In the genomic region with DNA sequence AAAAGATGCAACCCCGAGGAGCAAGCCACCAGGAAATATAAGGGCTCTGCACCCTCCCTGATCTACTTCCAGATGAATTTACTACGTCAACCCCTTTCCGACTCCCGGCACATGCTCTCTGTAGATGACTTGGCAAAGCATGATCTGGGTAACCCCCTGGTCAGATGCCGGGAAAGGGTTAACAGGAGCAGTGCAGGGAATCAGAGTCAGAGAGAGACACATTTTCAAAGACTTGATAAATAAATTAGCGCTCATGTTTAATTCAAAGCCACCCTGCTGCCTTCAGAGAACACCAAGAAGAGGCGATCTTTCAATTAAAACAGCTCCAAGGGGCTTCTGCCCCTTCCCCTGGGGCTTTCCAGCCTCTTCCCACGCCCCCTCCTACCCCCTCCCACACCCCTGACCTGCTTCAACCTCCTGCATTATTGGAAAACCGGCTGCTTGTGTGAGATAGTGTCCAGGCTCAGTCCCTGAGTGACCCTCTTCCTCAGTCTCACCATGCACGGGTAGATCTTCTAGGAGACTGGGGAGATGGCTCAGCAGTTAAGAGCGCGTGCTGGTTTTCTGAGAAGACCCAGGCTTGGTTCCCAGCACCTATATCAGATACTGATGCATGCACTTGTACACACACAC, we compare ENCODE assay signal across 19 mouse cellular contexts. TPM values are rescaled to one million over a fixed set of nuclear protein-coding genes. Genes with fewer than 3 reads are reported as not detected.
A peak's percentile ranks its signal among the peaks of the same experiment; 100 is the strongest.
DNase-seq lines count a peak whose midpoint lies in the region; ATAC-seq lines count a peak whose summit lies in the region.
"Had no signal": no experiment of that assay in that cellular context is flagged by ENCODE, and none has a peak within 500 bp of the region (broad histone marks: within the 10 kb centered on the region; RNA-seq: fewer than 3 reads in every experiment).

No protein-coding gene starts in this region.

- H3K9ac ChIP-seq in forebrain, embryonic 12.5 days, result no peak overlapping the region
- H3K9ac ChIP-seq in hindbrain, embryonic 11.5 days (ENCODE audit: low read depth, low read length), result no peak overlapping the region
- H3K9ac ChIP-seq in midbrain, embryonic 12.5 days (replicated peaks), result no peak overlapping the region
- H3K9ac ChIP-seq in neural tube, embryonic 14.5 days (replicated peaks; ENCODE audit: low read depth, low read length), result no peak overlapping the region
- H3K9ac ChIP-seq: liver, embryonic 12.5 days; lung, embryonic 15.5 days had no signal

- H3K9me3 ChIP-seq in forebrain, embryonic 12.5 days, result peaks cover 10% of the 10 kb centered on the region; the same call in 1 of the 2 replicates
- no peaks in the 10 kb centered on the region for H3K9me3 ChIP-seq in hindbrain, embryonic 11.5 days (ENCODE audit: control insufficient read depth, low read length)
- peaks cover 5% of the 10 kb centered on the region; the same call in 1 of the 2 replicates for H3K9me3 ChIP-seq in midbrain, embryonic 12.5 days
- no peaks in the 10 kb centered on the region for H3K9me3 ChIP-seq in neural tube, embryonic 14.5 days (ENCODE audit: control insufficient read depth, low read length)
- H3K9me3 ChIP-seq: lung, embryonic 15.5 days had no signal

- H3K4me3 ChIP-seq in forebrain, embryonic 12.5 days (replicated peaks), result no peak overlapping the region
- H3K4me3 ChIP-seq in hindbrain, embryonic 11.5 days (ENCODE audit: low read depth, low read length), result no peak overlapping the region
- no peak overlapping the region for H3K4me3 ChIP-seq in midbrain, embryonic 12.5 days
- no peak overlapping the region for H3K4me3 ChIP-seq in neural tube, embryonic 14.5 days (ENCODE audit: low read depth, low read length)
- H3K4me3 ChIP-seq: liver, embryonic 12.5 days; lung, embryonic 15.5 days had no signal

- H3K4me2 ChIP-seq in forebrain, embryonic 12.5 days, result peak overlapping the region; percentile 20
- H3K4me2 ChIP-seq in hindbrain, embryonic 11.5 days (replicated peaks; ENCODE audit: low read depth, low read length), result no peak overlapping the region
- H3K4me2 ChIP-seq in midbrain, embryonic 12.5 days (replicated peaks), result peak overlapping the region; percentile 22; the same call in 1 of the 2 replicates
- no peak overlapping the region for H3K4me2 ChIP-seq in neural tube, embryonic 14.5 days (ENCODE audit: low read depth, low read length)
- H3K4me2 ChIP-seq: heart, embryonic 11.5 days; liver, embryonic 12.5 days; lung, embryonic 15.5 days had no signal

- WGBS in forebrain, embryonic 12.5 days, result 27% methylated on average over 11 of the region's 12 CpGs
- WGBS in hindbrain, embryonic 11.5 days, result 24% methylated on average over 12 of the region's 12 CpGs
- 22% methylated on average over 12 of the region's 12 CpGs for WGBS in midbrain, embryonic 12.5 days
- WGBS in neural tube, embryonic 14.5 days, result 23% methylated on average over 12 of the region's 12 CpGs

- H3K27ac ChIP-seq in forebrain, embryonic 12.5 days, result peak overlapping the region; percentile 51
- H3K27ac ChIP-seq in hindbrain, embryonic 11.5 days (ENCODE audit: low read depth, low read length), result peak overlapping the region; percentile 60; the same call in 1 of the 2 replicates
- H3K27ac ChIP-seq in midbrain, embryonic 12.5 days (replicated peaks), result peak overlapping the region; percentile 66
- 0 out of 2 replicates have a peak overlapping the region, but pooled peaks have one; percentile 10 for H3K27ac ChIP-seq in neural tube, embryonic 14.5 days (ENCODE audit: low read depth, low read length)
- H3K27ac ChIP-seq: liver, embryonic 12.5 days; lung, embryonic 15.5 days had no signal

- H3K4me1 ChIP-seq in forebrain, embryonic 12.5 days, result peaks cover 9% of the 10 kb centered on the region
- H3K4me1 ChIP-seq in hindbrain, embryonic 11.5 days (replicated peaks; ENCODE audit: control insufficient read depth, insufficient read depth, low read length), result no peaks in the 10 kb centered on the region
- H3K4me1 ChIP-seq in midbrain, embryonic 12.5 days, result peaks cover 10% of the 10 kb centered on the region
- peaks cover 5% of the 10 kb centered on the region; the same call in 1 of the 2 replicates for H3K4me1 ChIP-seq in neural tube, embryonic 14.5 days (ENCODE audit: control insufficient read depth, insufficient read depth, low read length)
- H3K4me1 ChIP-seq: liver, embryonic 12.5 days; lung, embryonic 15.5 days had no signal

- ATAC-seq in forebrain, embryonic 12.5 days (ENCODE audit: low FRiP score), result peak; percentile 44
- peak; percentile 82 for ATAC-seq in hindbrain, embryonic 11.5 days (ENCODE audit: low FRiP score)
- peak; percentile 75 for ATAC-seq in midbrain, embryonic 12.5 days (ENCODE audit: low FRiP score, low read depth)
- no peak for ATAC-seq in neural tube, embryonic 14.5 days (ENCODE audit: low read depth)
- no peak for ATAC-seq in frontal cortex, adult (ENCODE audit: low TSS enrichment)
- ATAC-seq: liver, embryonic 12.5 days had no signal

- no peaks in the 10 kb centered on the region for H3K36me3 ChIP-seq in forebrain, embryonic 12.5 days (replicated peaks)
- no peaks in the 10 kb centered on the region for H3K36me3 ChIP-seq in hindbrain, embryonic 11.5 days (ENCODE audit: control insufficient read depth, insufficient read depth, low read length)
- no peaks in the 10 kb centered on the region for H3K36me3 ChIP-seq in midbrain, embryonic 12.5 days
- H3K36me3 ChIP-seq in neural tube, embryonic 14.5 days (ENCODE audit: control insufficient read depth, insufficient read depth, low read length), result no peaks in the 10 kb centered on the region
- H3K36me3 ChIP-seq: liver, embryonic 12.5 days; lung, embryonic 15.5 days had no signal

- H3K27me3 ChIP-seq in forebrain, embryonic 12.5 days, result no peaks in the 10 kb centered on the region
- no peaks in the 10 kb centered on the region for H3K27me3 ChIP-seq in hindbrain, embryonic 11.5 days (ENCODE audit: control insufficient read depth, insufficient read depth, low read length)
- H3K27me3 ChIP-seq in midbrain, embryonic 12.5 days, result no peaks in the 10 kb centered on the region
- no peaks in the 10 kb centered on the region for H3K27me3 ChIP-seq in neural tube, embryonic 14.5 days (ENCODE audit: control insufficient read depth, insufficient read depth, low read length)
- H3K27me3 ChIP-seq: CH12.LX; liver, embryonic 12.5 days; lung, embryonic 15.5 days had no signal

- peak; percentile 57 for DNase-seq in hindbrain, embryonic 11.5 days (ENCODE audit: low spot score)
- DNase-seq in liver, result no peak
- DNase-seq in left cerebral cortex, adult 9 months (ENCODE audit: low spot score in 2 of 2), result no peak
- DNase-seq: adrenal gland, postnatal 14 days; cerebellum, postnatal 10 days; gastrocnemius, postnatal 25 days; heart, postnatal 36 days; kidney, adult 18-20 months; kidney, postnatal 25 days; left cerebral cortex, postnatal 4 days; thymus, postnatal 14 days had no signal

RNA-seq across cellular contexts. Expression of gene Nptx2, which starts 45.7 kb away (rescaled TPM):
- polyA plus RNA-seq in forebrain, embryonic 12.5 days (2016; fragmentation: Nextera tagmentation; extraction: Ambion mirVana), result 2.5 and 3.3 TPM in 2 replicates
- 2.4 and 2.6 TPM in 2 replicates for polyA plus RNA-seq in hindbrain, embryonic 11.5 days (2014; fragmentation: Nextera tagmentation; extraction: Ambion mirVana)
- 1.8 and 2.4 TPM in 2 replicates for polyA plus RNA-seq in midbrain, embryonic 12.5 days (2016; fragmentation: Nextera tagmentation; extraction: Ambion mirVana)
- polyA plus RNA-seq in neural tube, embryonic 14.5 days (2014; fragmentation: Nextera tagmentation; extraction: Ambion mirVana), result 16.7 and 18.1 TPM in 2 replicates
- polyA plus RNA-seq: liver, embryonic 12.5 days had no signal

Comparison
In these comparisons a context has a peak if more than half of its experiments do, and no peak if none do; other contexts are left out.
1. ATAC-seq: peak in forebrain, embryonic 12.5 days (single experiment), hindbrain, embryonic 11.5 days (single experiment) and midbrain, embryonic 12.5 days (single experiment); none in neural tube, embryonic 14.5 days (single experiment) and frontal cortex, adult (single experiment).
2. H3K27ac ChIP-seq: peak in every context shown above with its lines; median percentile 66 in midbrain, embryonic 12.5 days; 60 in hindbrain, embryonic 11.5 days; 51 in forebrain, embryonic 12.5 days; 10 in neural tube, embryonic 14.5 days.
3. H3K4me2 ChIP-seq: peak in forebrain, embryonic 12.5 days (single experiment) and midbrain, embryonic 12.5 days (single experiment); none in hindbrain, embryonic 11.5 days (single experiment) and neural tube, embryonic 14.5 days (single experiment).